Mouse (Mus musculus) testis, adult 10 weeks (tissue): ENCODE measurements around the gene Gm19668. TPM values are rescaled to one million over a fixed set of nuclear protein-coding genes. Genes with fewer than 3 reads are reported as not detected.

Experiments used
- polyA plus RNA-seq: library from polyadenylated mRNA; stranded (reverse); fragments of 350-450 nt; fragmentation: Illumina TruSeq; extraction: RNeasy Lipid Tissue Mini Kit (QIAGEN cat#74804); gene quantifications from one replicate; pipeline ENCODE4 v1.2.3, GENCODE M21; 2014; ENCODE audit warnings: low read depth, low replicate concordance

Gm19668 gene
- not detected for polyA plus RNA-seq

GRCm38 (mm10) chr10:77798921-77799508 lies at the start of gene Gm19668:
Gene Gm19668, minus strand, starts transcription at chr10:77799133.

GRCm38 (mm10) chr10:77846503-77846902 lies 47.6 kb upstream of the Gm19668 start, which contains the start of gene Gm36176:
Gene Gm36176, plus strand, starts transcription at chr10:77846803.

GRCm38 (mm10) chr10:77835647-77836046 lies 36.7 kb upstream of the Gm19668 start, which contains the start of gene Krtap10-10:
Gene Krtap10-10, plus strand, starts transcription at chr10:77835947.

GRCm38 (mm10) chr10:77826951-77827350 lies 28.0 kb upstream of the Gm19668 start, which contains the start of gene Krtap10-4:
Gene Krtap10-4, minus strand, starts transcription at chr10:77827095.

GRCm38 (mm10) chr10:77814382-77814781 lies 15.4 kb upstream of the Gm19668 start, which contains the start of gene Gm2696:
Gene Gm2696, plus strand, starts transcription at chr10:77814682.

GRCm38 (mm10) chr10:77811743-77812142 lies 12.8 kb upstream of the Gm19668 start, which contains the start of gene Gm9507:
Gene Gm9507, minus strand, starts transcription at chr10:77811843.

GRCm38 (mm10) chr10:77794976-77795375 lies 4.0 kb downstream of the Gm19668 start, which contains the start of gene Gm9639:
Gene Gm9639, minus strand, starts transcription at chr10:77795076.

GRCm38 (mm10) chr10:77787876-77788275 lies 11.1 kb downstream of the Gm19668 start, which contains the start of gene Gm7137:
Gene Gm7137, minus strand, starts transcription at chr10:77788200.

GRCm38 (mm10) chr10:77782442-77782841 lies 16.5 kb downstream of the Gm19668 start, which contains the start of gene Gm3250:
Gene Gm3250, minus strand, starts transcription at chr10:77782542.

GRCm38 (mm10) chr10:77776844-77777243 lies 22.1 kb downstream of the Gm19668 start, which contains the start of gene Gm7138:
Gene Gm7138, minus strand, starts transcription at chr10:77776944.

GRCm38 (mm10) chr10:77771225-77771624 lies 27.7 kb downstream of the Gm19668 start, which contains the start of gene Gm3238:
Gene Gm3238, minus strand, starts transcription at chr10:77771325.

GRCm38 (mm10) chr10:77759582-77759981 lies 39.4 kb downstream of the Gm19668 start, which contains the start of gene Gm3233:
Gene Gm3233, minus strand, starts transcription at chr10:77759682.

GRCm38 (mm10) chr10:77751254-77751653 lies 47.7 kb downstream of the Gm19668 start, which contains the start of gene Gm9736:
Gene Gm9736, minus strand, starts transcription at chr10:77751354.

Other genes with a start within 250 kb of the Gm19668 start
- 53.7 TPM for gene Pttg1ip, start 217.4 kb downstream of the Gm19668 start, polyA plus RNA-seq
- 32.2 TPM for gene Sumo3, start 193.0 kb downstream of the Gm19668 start, polyA plus RNA-seq
- gene Gm49325, start 192.9 kb downstream of the Gm19668 start, polyA plus RNA-seq: 10.3 TPM
- gene Ube2g2, start 176.9 kb downstream of the Gm19668 start, polyA plus RNA-seq: 19.1 TPM
- gene Tspear, start 112.6 kb downstream of the Gm19668 start, polyA plus RNA-seq: not detected
- gene Gm19402, start 108.4 kb downstream of the Gm19668 start, polyA plus RNA-seq: not detected
- gene Gm9508, start 101.9 kb downstream of the Gm19668 start, polyA plus RNA-seq: not detected
- gene Gm10272, start 92.5 kb downstream of the Gm19668 start, polyA plus RNA-seq: not detected
- not detected for gene Gm10024, start 87.7 kb downstream of the Gm19668 start, polyA plus RNA-seq
- not detected for gene Gm10142, start 83.3 kb downstream of the Gm19668 start, polyA plus RNA-seq
- not detected for gene Krtap12-1, start 78.5 kb downstream of the Gm19668 start, polyA plus RNA-seq
- gene Gm10100, start 72.6 kb downstream of the Gm19668 start, polyA plus RNA-seq: not detected
- gene Gm18596, start 56.5 kb downstream of the Gm19668 start, polyA plus RNA-seq: not detected
- not detected for gene Gm9736, start 47.8 kb downstream of the Gm19668 start, polyA plus RNA-seq
- not detected for gene Gm3233, start 39.5 kb downstream of the Gm19668 start, polyA plus RNA-seq
- not detected for gene Gm3238, start 27.8 kb downstream of the Gm19668 start, polyA plus RNA-seq
- gene Gm7138, start 22.2 kb downstream of the Gm19668 start, polyA plus RNA-seq: not detected
- gene Gm3250, start 16.6 kb downstream of the Gm19668 start, polyA plus RNA-seq: not detected
- not detected for gene Gm7137, start 10.9 kb downstream of the Gm19668 start, polyA plus RNA-seq
- gene Gm9639, start 4.1 kb downstream of the Gm19668 start, polyA plus RNA-seq: not detected
- gene Gm9507, start 12.7 kb upstream of the Gm19668 start, polyA plus RNA-seq: not detected
- gene Gm2696, start 15.5 kb upstream of the Gm19668 start, polyA plus RNA-seq: not detected
- gene Krtap10-4, start 28.0 kb upstream of the Gm19668 start, polyA plus RNA-seq: not detected
- gene Krtap10-10, start 36.8 kb upstream of the Gm19668 start, polyA plus RNA-seq: not detected
- gene Gm36176, start 47.7 kb upstream of the Gm19668 start, polyA plus RNA-seq: not detected
- gene Gm10318, start 53.7 kb upstream of the Gm19668 start, polyA plus RNA-seq: not detected
- not detected for gene Gm3285, start 62.8 kb upstream of the Gm19668 start, polyA plus RNA-seq
- gene Lrrc3, start 103.4 kb upstream of the Gm19668 start, polyA plus RNA-seq: 0.15 TPM
- not detected for gene Trpm2, start 171.4 kb upstream of the Gm19668 start, polyA plus RNA-seq
- 1.4 TPM for gene 1810043G02Rik, start 179.4 kb upstream of the Gm19668 start, polyA plus RNA-seq
- 0.50 TPM for gene Pfkl, start 210.9 kb upstream of the Gm19668 start, polyA plus RNA-seq
- 4.8 TPM for gene Dnmt3l, start 242.8 kb upstream of the Gm19668 start, polyA plus RNA-seq
- 0.17 TPM for gene Aire, start 244.5 kb upstream of the Gm19668 start, polyA plus RNA-seq